Mouse (Mus musculus) embryonic facial prominence, embryonic 12.5 days (tissue): Measurements from ENCODE around the gene Rpl14. TPM values are rescaled to one million over a fixed set of nuclear protein-coding genes. Genes with fewer than 3 reads are reported as not detected.
"Not testable (repeated sequence)": the region's sequence is repeated elsewhere in the genome, so short reads cannot be mapped to it uniquely, and the experiment has no call there.

Experiments
- ATAC-seq: fragments of 200-750 bp; cut with Nextera tagmentation; 2 replicates; pipeline ENCODE4 v1.8.0; 2017; ENCODE audit not compliant: insufficient number of reproducible peaks, insufficient read depth, low FRiP score, low TSS enrichment
- H3K27ac ChIP-seq: fragments of 300-500 bp; sonication (generic); 2 replicates; pipeline ENCODE4 v1.5.1; 2016; ENCODE audit warnings: mild to moderate bottlenecking
- H3K27me3 ChIP-seq: fragments of 300-500 bp; sonication (generic); 2 replicates; pipeline ENCODE4 v1.6.1; 2016; ENCODE audit warnings: mild to moderate bottlenecking, moderate library complexity
- H3K36me3 ChIP-seq: fragments of 300-500 bp; sonication (generic); 2 replicates; pipeline ENCODE4 v1.6.1; 2016; ENCODE audit warnings: mild to moderate bottlenecking
- H3K4me1 ChIP-seq: fragments of 300-500 bp; sonication (generic); 2 replicates; pipeline ENCODE4 v1.6.1; 2016
- H3K4me2 ChIP-seq: fragments of 300-500 bp; sonication (generic); replicated peaks from 2 replicates; pipeline ENCODE4 v1.6.1; 2016; ENCODE audit warnings: mild to moderate bottlenecking, moderate library complexity
- H3K4me3 ChIP-seq: fragments of 300-500 bp; sonication (generic); 2 replicates; pipeline ENCODE4 v1.5.1; 2016; ENCODE audit warnings: mild to moderate bottlenecking
- H3K9ac ChIP-seq: fragments of 300-500 bp; sonication (generic); 2 replicates; pipeline ENCODE4 v1.6.1; 2016; ENCODE audit warnings: mild to moderate bottlenecking, moderate library complexity
- H3K9me3 ChIP-seq: fragments of 300-500 bp; sonication (generic); 2 replicates; pipeline ENCODE4 v1.6.1; 2016; ENCODE audit warnings: mild to moderate bottlenecking, moderate library complexity
- WGBS: fragments of 180-500 bp; shearing (Covaris S2); methylation state at CpG from one replicate; pipeline ENCODE4 v1.1.7; 2016; 5-methylcytosine and 5-hydroxymethylcytosine counted together
- polyA plus RNA-seq: library from polyadenylated mRNA; unstranded; fragments of >200 nt; fragmentation: Nextera tagmentation; extraction: Ambion mirVana; gene quantifications from 2 replicates; pipeline ENCODE4 v1.2.1, GENCODE M21; 2016

Rpl14 gene
- 774 and 808 TPM in 2 replicates for polyA plus RNA-seq

- peak within 1 kb of the TSS; percentile 84 for H3K27ac ChIP-seq
- H3K4me3 ChIP-seq, result peak within 1 kb of the TSS; percentile 94
- 6% methylated on average over 43 of the region's 43 CpGs for WGBS
- peak within 1 kb of the TSS; percentile 94 for H3K4me2 ChIP-seq
- H3K36me3 ChIP-seq, result peaks cover 36% of the 10 kb centered on the region
- peak; percentile 88 for ATAC-seq
- peak within 1 kb of the TSS; percentile 97 for H3K9ac ChIP-seq
- H3K27me3 ChIP-seq, result no peaks in the 10 kb centered on the region
- peaks cover 13% of the 10 kb centered on the region for H3K4me1 ChIP-seq
- H3K9me3 ChIP-seq, result no peaks in the 10 kb centered on the region
Measured at GRCm38 (mm10) chr9:120570741-120571592, at the start of gene Rpl14. Rpl14 (plus strand) TSS chr9:120571444.

- ATAC-seq, result no peak
- H3K4me1 ChIP-seq, result no peaks in the 10 kb centered on the region
- no peak overlapping the region for H3K27ac ChIP-seq
- no peaks in the 10 kb centered on the region for H3K36me3 ChIP-seq
- no peaks in the 10 kb centered on the region for H3K9me3 ChIP-seq
- no peak overlapping the region for H3K4me3 ChIP-seq
- H3K4me2 ChIP-seq, result no peak overlapping the region
- no peak overlapping the region for H3K9ac ChIP-seq
- WGBS, result 73% methylated on average over 4 of the region's 4 CpGs
- H3K27me3 ChIP-seq, result no peaks in the 10 kb centered on the region
Measured at GRCm38 (mm10) chr9:120527270-120527669, 44.0 kb upstream of the Rpl14 start.

DNA sequence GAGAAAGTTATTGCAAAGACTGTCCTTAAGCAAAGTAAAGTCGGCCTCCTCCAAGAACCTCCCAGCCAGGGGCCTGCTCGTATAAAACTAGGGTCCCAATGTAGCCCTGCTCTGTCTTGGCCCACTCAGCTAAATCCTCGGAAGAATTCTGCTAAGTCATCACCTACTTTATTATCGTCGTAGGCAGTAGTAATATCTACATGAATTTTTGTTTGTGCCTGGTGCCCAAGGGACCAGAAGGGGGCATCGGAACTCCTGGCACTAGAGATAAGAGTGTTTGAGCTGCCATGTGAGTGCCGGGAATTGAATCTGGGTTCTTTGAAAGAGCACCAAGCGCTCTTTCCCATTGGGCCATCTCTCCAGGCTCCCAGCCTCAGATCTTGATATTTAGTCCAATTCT lies 43.3 kb upstream of the Rpl14 start:
- WGBS, result 89% methylated on average over 8 of the region's 8 CpGs
- H3K27ac ChIP-seq, result no peak overlapping the region

GRCm38 (mm10) chr9:120528815-120529510 lies 42.3 kb upstream of the Rpl14 start:
- Histone ChIP-seq H3K9ac (no peak overlapping the region), H3K4me3 (no peak overlapping the region), H3K36me3 (no peaks in the 10 kb centered on the region), H3K27me3 (no peaks in the 10 kb centered on the region), H3K9me3 (peaks cover 4% of the 10 kb centered on the region; the same call in 1 of the 2 replicates), H3K27ac (no peak overlapping the region), H3K4me1 (no peaks in the 10 kb centered on the region), H3K4me2 (no peak overlapping the region)
- 0 out of 2 replicates have a peak, but pooled peaks have one; percentile 35 for ATAC-seq
- 79% methylated on average over 17 of the region's 17 CpGs for WGBS

More for the DNA sequence above, 43.3 kb upstream of the Rpl14 start:
- H3K9me3 ChIP-seq, result peaks cover 3% of the 10 kb centered on the region; the same call in 1 of the 2 replicates
- ATAC-seq, result no peak
- H3K4me3 ChIP-seq, result no peak overlapping the region
- H3K27me3 ChIP-seq, result no peaks in the 10 kb centered on the region
- H3K36me3 ChIP-seq, result no peaks in the 10 kb centered on the region
- H3K9ac ChIP-seq, result no peak overlapping the region
- H3K4me2 ChIP-seq, result no peak overlapping the region
- H3K4me1 ChIP-seq, result no peaks in the 10 kb centered on the region

GRCm38 (mm10) chr9:120530471-120530870 lies 40.8 kb upstream of the Rpl14 start:
- Histone ChIP-seq H3K4me3 (no peak overlapping the region), H3K36me3 (no peaks in the 10 kb centered on the region)

GRCm38 (mm10) chr9:120532062-120532461 lies 39.2 kb upstream of the Rpl14 start:
- Histone ChIP-seq H3K4me1 (no peaks in the 10 kb centered on the region), H3K27ac (no peak overlapping the region), H3K4me2 (no peak overlapping the region), H3K4me3 (no peak overlapping the region), H3K27me3 (peaks cover under 1% of the 10 kb centered on the region; the same call in 1 of the 2 replicates), H3K9ac (no peak overlapping the region), H3K9me3 (peaks cover 4% of the 10 kb centered on the region; the same call in 1 of the 2 replicates), H3K36me3 (no peaks in the 10 kb centered on the region)
- 76% methylated on average over 6 of the region's 6 CpGs for WGBS
- ATAC-seq, result no peak

More at GRCm38 (mm10) chr9:120530471-120530870, 40.8 kb upstream of the Rpl14 start:
- no peak overlapping the region for H3K9ac ChIP-seq
- ATAC-seq, result no peak
- 85% methylated on average over 5 of the region's 5 CpGs for WGBS
- H3K9me3 ChIP-seq, result peaks cover 4% of the 10 kb centered on the region; the same call in 1 of the 2 replicates
- no peak overlapping the region for H3K4me2 ChIP-seq
- no peaks in the 10 kb centered on the region for H3K27me3 ChIP-seq
- no peaks in the 10 kb centered on the region for H3K4me1 ChIP-seq
- no peak overlapping the region for H3K27ac ChIP-seq

GRCm38 (mm10) chr9:120532691-120533090 lies 38.6 kb upstream of the Rpl14 start:
- Histone ChIP-seq H3K4me3 (no peak overlapping the region), H3K4me1 (no peaks in the 10 kb centered on the region), H3K9me3 (peaks cover 4% of the 10 kb centered on the region; the same call in 1 of the 2 replicates), H3K27ac (no peak overlapping the region), H3K36me3 (no peaks in the 10 kb centered on the region), H3K27me3 (peaks cover 4% of the 10 kb centered on the region; the same call in 1 of the 2 replicates), H3K9ac (no peak overlapping the region), H3K4me2 (no peak overlapping the region)
- no peak for ATAC-seq
- 81% methylated on average over 6 of the region's 6 CpGs for WGBS

GRCm38 (mm10) chr9:120533446-120533950 lies 37.7 kb upstream of the Rpl14 start:
- not testable (repeated sequence) for H3K4me3 ChIP-seq, ATAC-seq, H3K36me3 ChIP-seq, H3K27me3 ChIP-seq, H3K4me2 ChIP-seq, H3K9me3 ChIP-seq, H3K4me1 ChIP-seq, H3K9ac ChIP-seq, H3K27ac ChIP-seq
- 93% methylated on average over 8 of the region's 8 CpGs for WGBS

DNA sequence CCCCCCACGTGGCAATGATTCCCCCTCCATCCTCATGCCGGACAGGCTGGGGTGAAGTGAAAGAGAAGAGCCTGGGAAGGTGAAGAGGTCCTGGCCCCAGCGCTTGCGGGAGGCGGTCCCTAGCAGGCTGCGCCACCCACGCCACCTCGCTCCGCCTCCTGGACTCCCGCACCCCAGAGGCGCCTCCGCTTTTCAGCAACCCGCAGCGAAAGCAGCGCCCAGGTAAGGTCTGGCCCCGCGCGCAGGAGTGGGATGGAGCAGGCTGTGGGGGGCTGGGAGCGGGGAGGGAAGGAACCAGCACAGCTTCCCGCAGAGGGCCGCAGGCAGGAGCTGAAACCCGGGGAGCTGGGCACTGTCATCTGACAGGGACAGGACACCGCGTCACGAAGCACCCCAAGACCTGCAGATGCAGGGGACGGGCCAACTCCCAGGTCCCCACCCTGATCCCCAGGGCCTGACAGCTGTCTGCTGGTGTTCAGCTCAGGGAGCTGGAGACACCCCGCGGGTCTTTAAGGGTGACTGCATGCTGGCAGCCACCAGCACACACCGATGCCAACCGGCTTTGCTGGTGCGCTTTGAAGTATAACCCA lies 31.5 kb upstream of the Rpl14 start, which contains the start of gene Entpd3:
Gene Entpd3, plus strand, starts transcription at position 157 of the 590 bp plus-strand sequence.
- Histone ChIP-seq H3K4me3 (peak within 1 kb of the TSS; percentile 42), H3K9ac (peak within 1 kb of the TSS; percentile 56), H3K4me2 (peak within 1 kb of the TSS; percentile 86), H3K4me1 (peaks cover 24% of the 10 kb centered on the region), H3K9me3 (no peaks in the 10 kb centered on the region), H3K27me3 (peaks cover 36% of the 10 kb centered on the region), H3K36me3 (no peaks in the 10 kb centered on the region), H3K27ac (no peak within 1 kb of the TSS)
- WGBS, result under 1% methylated on average over 31 of the region's 31 CpGs
- ATAC-seq, result 0 out of 2 replicates have a peak, but pooled peaks have one; percentile 22

DNA sequence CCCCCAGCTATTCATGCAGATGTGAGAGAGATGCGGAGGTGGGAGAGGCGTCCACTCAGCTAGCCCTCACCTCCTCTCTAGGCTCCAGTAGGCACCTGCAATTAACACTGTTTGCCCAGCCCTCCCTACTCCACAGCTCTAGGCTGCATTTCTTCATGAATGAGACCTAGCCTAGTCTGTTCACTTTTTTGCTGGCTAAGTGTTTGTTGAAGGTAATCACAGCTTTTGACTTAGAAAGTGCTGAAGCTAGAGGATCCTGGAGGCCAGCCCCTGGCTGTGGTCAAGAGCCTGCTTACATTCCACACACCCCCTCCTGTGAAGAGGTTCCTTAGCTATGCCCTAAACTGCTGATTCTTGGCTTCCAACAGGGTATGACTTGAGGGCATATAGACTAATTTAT lies 29.8 kb upstream of the Rpl14 start:
- no peak overlapping the region for H3K4me2 ChIP-seq

DNA sequence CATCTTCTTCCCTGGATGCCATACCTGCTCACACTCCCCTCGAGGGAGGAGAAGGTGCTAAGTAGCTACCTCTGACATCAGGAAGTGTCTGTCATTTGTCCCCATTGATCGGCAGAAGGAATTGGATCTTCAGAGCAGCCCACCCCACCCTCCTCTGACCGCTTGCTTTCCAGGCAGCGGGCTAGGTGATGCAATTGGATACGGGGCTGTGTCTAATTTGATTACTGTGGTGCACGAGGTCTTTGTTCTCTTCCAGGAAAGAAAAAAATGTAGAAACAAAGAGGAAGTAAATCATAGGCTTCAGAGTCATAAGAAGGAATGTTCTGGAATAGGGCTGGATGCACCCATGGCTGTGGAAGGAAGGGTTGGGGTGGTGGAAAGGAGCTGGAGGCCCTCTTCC lies 29.0 kb upstream of the Rpl14 start:
- Histone ChIP-seq H3K36me3 (no peaks in the 10 kb centered on the region), H3K27ac (no peak overlapping the region), H3K4me2 (0 out of 2 replicates have a peak overlapping the region, but pooled peaks have one; percentile 9), H3K9me3 (no peaks in the 10 kb centered on the region), H3K4me1 (peaks cover 33% of the 10 kb centered on the region), H3K9ac (no peak overlapping the region), H3K27me3 (peaks cover 34% of the 10 kb centered on the region), H3K4me3 (no peak overlapping the region)
- WGBS, result 6% methylated on average over 6 of the region's 6 CpGs
- ATAC-seq, result no peak

More for the DNA sequence above, 29.8 kb upstream of the Rpl14 start:
- Histone ChIP-seq H3K9me3 (no peaks in the 10 kb centered on the region), H3K4me1 (peaks cover 25% of the 10 kb centered on the region), H3K27ac (no peak overlapping the region), H3K36me3 (no peaks in the 10 kb centered on the region), H3K4me3 (no peak overlapping the region), H3K27me3 (peaks cover 36% of the 10 kb centered on the region), H3K9ac (no peak overlapping the region)
- no peak for ATAC-seq
- 19% methylated on average over 2 of the region's 2 CpGs for WGBS
